Mouse (Mus musculus): Measurements from ENCODE around the gene Dtx3.
A peak's percentile ranks its signal among the peaks of the same experiment; 100 is the strongest.

The Dtx3 gene

DNA sequence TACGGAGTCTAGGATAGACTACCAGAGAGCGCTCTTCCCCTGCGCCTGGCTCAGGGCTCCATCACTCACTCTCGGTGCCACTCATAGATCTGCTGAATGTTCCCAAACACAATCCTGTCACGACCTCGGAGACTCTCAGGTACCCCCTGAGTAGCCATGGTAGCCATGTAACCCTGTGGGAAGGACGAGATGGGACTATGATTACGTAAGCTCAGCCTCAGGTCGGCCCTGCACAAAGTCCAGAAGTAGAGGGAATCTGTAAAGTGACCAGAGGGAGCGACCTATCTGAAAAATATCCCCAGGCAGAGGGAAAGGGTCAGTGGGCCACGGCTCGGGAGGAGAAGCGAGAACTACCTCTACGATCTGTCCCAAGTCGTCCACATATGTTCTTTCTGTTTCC is 10.0 kb downstream of the Dtx3 start:
- DNase-seq (ENCODE audit: low spot score), result no peak

DNA sequence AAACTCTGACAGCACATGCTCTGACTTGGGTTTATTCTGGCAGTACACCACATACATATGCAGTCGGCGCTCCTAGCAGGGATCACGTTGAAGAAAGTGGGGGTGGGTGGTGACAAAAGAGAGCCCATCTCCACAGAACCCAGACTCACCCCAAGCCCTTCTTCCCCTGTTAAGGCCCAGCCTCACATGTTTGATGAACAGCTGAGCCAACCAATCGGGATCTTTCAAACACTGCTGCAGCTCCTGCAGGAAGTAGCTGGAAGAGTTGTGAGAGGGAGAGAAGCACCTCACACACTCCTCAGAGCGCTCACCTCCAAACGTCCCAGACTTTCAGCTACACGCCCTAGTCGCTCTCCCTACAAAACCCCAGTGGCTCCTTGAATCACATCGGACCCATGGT is 10.4 kb downstream of the Dtx3 start:
- DNase-seq (ENCODE audit: low spot score), result no peak

DNA sequence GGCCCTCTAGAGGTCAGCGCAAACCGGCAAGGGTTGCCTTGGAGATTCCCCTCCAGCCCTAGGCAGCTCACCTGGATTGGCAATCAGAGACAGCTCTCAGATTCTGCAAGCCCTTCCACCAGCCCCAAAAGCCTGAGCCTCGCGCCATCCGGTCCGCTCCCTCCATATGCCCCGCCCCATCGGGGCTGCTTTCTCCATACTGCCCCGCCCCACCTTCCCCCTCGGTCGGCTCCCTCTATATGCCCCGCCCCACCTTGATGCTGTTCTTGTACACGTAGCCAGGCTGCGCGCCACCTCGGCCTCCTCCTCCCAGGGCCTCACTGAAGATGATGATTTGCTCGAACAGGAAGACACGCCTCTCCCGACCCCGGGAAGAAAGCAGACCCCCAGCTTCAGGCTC is 11.8 kb downstream of the Dtx3 start:
- DNase-seq (ENCODE audit: low spot score), result no peak

DNA sequence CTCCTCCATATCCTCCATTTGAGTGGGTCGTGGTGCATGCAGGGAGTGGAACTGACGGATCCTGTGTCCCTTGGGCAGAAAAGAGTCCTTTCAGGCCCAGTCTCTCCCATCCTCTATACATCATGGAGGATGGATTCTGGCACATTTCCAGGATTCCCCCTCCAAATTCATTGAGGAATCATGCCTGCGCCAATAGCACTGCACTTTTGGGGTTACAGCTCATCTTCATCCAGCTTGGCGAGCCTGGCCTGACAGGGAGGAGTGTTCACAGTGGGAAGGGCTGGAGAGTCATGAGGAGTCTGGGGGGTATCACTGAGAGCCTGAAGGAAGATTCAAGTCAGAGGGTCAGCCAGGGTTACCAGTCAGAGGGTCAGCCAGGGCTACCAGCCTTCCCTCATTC is 12.9 kb downstream of the Dtx3 start:
- no peak for DNase-seq (ENCODE audit: low spot score)

DNA sequence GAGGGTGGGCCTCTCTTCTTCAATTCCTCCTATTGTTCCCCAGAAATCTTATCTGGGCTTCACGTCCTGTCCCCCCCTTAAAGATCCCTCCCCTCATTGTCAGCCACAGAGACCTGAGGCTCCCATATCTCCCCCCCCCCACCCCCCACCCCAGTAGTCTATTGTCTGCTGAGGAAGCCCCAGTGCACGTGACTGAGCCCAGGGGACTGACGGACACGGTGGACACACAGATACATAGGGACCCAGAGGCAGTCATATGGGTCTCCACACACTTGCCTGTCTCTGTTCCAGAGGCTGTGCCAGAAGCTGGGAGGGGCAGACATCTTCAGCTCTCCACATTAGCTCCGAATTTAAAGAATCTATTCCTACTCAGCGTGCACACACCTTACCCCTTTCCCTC is 14.0 kb downstream of the Dtx3 start:
- no peak for DNase-seq (ENCODE audit: low spot score)

DNA sequence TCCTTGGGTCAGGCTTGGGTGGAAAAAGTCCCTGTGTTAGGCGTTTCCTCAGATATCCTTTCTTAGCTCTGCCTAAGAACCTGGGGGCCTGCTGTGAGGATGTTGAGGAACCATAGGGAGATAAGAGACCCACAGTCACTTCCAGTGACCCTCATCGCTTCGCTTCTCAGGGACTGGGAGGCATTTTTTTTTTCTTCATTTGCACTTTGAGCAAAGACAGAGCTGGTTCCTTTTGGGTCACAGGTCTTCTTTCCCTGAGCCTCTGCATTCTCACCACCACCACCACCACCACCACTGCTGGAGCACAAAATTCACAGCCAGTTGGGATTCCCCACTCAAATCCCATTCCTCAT is 14.9 kb downstream of the Dtx3 start:
- no peak for DNase-seq (ENCODE audit: low spot score)

DNA sequence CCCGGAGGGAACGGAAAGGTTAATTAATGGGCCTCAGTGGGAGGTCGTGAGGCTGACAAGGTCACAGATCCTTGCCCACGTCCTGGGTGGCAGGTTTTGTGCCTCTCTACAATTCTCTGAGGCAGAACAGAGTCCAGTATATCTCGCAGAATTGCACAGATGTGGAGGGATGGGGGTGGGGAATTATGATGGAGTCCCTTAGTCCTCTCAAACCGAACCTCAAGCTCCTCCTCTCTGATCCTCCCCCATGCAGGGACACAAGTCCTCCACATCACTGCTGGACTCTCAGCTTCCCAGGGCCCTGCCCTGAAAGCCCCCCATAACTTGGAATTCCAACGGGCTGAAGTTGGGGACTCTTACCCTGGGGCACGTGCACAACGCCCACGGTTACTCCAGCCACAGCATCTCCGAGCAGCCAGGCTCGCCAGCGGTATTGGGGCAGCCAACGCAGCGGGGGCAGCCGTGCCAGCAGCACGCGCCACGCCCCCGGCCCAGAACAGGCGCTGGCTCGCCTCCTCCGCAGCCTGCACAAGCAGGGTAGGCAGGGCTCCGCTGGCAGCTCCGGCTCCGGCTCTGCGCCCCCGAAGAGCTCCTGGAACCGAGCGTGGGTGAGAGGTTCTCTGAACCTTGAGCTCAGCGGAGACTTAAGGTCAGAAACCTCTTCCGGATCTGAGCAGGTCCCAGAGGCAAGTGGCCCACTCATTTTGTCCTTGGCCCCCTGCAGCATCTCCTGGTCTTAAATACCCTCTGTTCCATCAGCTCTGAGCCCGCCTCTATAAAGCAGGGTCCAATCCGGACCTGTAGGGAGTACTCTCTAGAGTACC is 15.4 kb downstream of the Dtx3 start, which contains the start of gene Slc26a10:
Slc26a10 (minus strand) TSS at position 775 of the 824 bp plus-strand sequence.
- DNase-seq (ENCODE audit: low spot score), result no peak

DNA sequence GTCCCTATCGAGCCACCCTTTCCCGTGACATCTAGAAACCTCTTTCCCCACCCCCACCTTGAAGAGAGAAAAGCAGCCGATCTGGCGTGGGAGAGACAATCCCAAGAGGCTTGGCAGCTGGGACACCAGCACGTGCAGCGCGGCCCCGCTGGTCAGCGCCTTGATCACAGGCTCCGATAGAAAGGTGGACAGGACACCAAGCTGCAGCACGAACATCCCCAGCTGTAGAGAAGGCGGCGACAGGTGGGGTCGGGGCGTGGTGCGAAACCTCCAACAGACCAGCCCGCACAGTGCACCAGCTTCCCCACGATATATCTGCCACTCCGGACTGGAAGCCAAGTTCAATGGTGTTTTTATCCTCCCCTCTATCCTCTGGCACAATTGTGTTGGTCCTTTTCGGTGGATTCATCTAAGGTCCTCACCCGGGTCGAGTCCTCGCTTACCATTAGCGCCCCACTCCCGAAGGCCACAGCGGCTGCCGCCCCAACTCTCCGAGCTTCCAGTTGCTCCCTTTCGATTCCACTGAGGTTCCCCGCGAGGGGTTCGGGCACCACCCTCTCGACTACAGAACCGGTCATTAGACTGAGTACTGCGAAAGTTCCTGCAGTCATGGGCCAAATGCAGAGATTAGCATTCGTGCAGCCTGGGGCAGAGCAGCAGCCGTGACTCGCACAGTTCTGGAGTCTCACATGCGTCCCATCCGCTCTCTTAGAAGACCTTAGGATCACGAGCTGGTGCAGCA is 17.1 kb downstream of the Dtx3 start:
- DNase-seq (ENCODE audit: low spot score), result no peak

DNA sequence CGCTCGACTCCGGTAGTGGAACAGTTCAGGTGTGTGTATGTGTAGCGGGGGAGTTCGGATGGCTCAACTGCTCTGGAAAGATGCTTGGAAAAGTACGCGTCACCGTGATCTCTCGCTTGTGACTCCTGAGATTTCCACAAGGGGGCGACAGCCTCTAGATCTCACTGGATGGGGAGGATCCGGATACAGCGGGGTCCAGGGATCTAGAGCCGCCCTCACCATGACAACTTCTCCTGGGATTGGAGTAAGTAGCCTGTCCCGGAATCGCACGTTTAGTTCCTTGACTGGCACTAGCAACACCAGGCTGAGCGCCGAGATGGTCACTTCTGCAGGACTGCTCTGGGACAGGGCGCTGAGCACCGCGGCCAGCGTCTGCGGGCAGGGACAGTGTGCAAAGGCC is 17.8 kb downstream of the Dtx3 start:
- peak; percentile 66 for DNase-seq (ENCODE audit: low spot score)

DNA sequence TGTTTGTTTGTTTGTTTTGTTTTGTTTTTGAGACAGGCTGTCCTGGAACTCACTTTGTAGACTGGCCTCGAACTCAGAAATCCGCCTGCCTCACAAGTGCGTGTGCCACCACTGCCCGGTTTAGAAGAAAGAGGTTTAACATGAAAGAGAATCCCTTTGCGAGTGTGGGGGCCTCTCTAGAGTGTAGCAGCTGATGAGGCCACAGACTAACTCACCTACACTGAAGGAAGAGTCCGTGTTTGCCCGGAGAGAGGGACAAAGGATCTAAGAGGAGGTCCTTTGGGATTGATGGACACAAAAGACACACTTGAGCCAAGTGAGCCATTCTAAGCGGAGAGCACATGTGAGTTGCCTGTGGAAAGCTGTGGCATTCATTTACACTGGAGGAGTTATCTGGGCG is 18.3 kb downstream of the Dtx3 start:
- no peak for DNase-seq (ENCODE audit: low spot score)

DNA sequence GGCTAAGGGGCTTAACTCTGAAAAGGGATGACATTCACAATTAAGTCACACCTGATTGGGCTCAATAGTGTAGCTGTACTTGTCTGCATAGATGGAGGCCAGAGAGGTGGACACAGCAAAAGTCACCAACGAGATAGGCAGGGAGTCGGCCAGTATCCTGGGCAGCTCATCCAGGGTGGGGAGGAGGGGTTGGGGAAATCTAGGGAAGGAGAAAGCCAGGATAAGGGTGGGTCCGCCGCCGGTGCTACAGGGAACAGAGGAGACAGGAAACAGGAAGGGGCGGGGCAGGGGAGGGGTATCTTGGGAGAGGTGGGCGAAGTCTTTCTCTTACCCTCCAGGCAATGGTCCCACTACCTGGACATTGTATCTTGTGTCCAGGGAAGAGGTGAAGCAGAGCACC is 18.8 kb downstream of the Dtx3 start:
- no peak for DNase-seq (ENCODE audit: low spot score)

DNA sequence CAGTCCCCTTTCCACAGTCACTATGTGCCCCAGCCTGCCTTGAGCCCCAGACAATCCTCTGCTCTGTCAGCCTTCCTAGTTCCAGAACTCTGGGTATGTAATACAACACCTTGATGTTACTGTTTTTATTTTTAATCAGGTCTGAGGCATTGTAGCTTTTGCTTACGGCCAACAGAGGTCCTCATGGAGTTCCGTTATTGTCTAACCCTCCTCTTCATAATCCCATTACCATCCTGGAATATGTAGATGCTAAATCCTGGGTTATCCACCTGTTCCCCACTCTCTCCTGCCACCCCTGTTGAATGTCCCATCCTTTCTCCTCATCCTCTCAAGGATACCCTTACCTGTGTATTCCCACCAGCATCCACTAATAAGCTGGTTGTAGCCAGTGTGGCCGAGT is 19.3 kb downstream of the Dtx3 start:
- no peak for DNase-seq (ENCODE audit: low spot score)

DNA sequence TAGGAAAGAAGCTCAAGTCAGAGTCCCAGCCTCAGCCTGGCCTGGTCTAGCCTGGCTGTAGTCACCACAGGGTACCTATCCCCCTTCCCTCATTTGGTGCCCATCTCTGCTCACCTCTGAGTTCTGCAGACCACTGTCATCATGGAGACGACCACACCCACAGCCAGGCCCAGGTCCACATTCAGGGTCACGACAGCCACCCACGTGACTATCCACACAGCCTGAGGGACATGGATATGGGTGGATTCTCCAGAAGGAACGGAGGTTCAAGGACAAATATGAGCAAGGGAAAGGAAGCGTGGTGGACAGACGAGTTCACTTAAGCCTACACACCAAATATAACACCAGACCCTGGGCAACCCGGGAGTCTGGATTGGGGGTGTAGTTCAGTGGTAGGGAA is 21.4 kb downstream of the Dtx3 start:
- no peak for DNase-seq (ENCODE audit: low spot score)

DNA sequence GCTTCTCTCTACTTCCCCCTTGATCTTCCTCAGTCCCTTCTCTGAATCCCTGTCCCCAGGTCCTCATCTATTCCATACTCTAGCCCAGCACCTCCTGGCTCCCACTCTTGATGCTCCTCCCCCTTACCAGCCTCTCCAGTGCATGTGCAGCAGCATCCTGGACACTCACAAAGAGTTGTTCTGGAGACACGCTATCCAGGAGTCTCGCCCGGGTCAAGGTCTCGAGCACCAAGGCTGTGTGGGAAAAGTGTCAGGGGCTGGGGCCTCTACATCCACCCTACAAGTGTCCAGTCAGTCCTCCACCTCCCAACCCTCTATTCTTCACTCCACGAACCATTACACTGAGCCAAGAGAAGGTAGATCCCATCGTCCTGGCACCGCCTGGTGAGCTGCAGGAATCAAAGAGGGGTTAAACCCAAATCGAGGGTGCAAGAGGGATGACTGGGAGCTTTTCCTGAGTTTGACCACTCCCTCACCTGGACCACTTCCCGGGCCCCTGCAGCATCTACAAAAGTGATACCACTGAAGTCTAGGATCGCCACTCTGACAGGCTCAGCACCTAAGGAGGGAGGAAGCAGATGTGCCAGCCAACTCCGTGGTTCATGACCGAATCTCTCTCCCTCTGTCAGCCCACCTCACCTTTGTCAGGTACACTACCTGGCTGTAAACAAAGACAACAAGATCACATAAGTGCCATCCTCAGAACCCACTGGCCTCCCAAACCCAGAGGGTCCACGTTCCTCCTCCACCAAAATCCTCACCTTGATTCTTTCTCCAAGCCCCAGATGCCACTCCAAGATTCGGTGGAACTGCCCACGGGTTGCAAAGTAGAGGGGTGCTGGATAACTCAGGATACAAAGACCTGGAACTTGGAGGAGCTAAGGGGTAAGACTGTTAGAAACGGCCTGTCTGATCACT is 22.1 kb downstream of the Dtx3 start:
- no peak for DNase-seq (ENCODE audit: low spot score)

DNA sequence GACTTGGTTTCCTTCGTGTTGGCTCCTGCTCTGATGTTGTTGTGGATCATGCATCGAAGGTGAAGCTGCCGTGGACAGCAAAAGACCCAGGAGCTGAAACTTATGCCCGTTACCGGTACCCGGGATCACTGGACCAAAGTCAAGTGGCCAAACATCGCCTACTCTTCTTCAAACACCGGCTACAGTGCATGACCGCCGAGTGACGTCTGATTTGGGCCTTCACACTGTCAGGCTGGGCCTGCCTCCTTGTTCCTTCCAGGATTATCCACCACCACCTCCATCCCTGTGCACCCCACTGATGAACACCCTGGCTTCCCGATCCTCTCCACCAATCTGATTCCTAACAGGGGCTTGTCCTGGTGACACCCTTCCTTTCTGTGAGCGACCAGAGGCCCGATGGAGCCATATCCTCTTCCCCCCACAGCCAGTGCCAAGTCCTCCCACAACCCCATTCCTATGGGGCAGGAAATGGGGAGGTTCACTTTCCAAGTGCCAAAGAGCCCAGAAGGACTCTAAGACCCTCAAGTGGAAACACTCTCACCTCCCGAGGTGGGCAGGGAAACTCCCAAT is 23.8 kb downstream of the Dtx3 start:
- no peak for DNase-seq (ENCODE audit: low spot score)

DNA sequence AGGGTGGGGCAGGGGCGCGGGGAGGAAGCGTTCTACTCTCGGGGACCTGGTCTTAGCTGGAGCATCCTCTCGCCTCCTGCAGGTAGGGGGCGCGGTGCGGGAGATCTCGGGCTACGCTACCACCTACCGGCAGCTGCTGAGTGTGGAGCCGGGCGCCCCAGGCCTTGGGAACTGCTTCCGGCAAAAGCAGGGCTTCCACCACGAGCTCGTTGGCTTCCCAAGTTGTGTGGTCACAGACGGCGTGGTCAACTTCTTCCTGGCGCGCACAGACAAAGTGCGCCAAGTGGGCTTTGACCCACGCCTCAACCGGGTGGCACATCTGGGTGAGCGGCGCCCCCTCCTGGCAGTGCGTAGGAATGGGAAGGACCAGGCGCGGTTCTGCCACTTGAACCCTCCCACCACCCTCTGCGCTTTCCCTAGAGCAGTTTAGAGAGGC is 24.7 kb downstream of the Dtx3 start:
- DNase-seq (ENCODE audit: low spot score), result peak; percentile 78

DNA sequence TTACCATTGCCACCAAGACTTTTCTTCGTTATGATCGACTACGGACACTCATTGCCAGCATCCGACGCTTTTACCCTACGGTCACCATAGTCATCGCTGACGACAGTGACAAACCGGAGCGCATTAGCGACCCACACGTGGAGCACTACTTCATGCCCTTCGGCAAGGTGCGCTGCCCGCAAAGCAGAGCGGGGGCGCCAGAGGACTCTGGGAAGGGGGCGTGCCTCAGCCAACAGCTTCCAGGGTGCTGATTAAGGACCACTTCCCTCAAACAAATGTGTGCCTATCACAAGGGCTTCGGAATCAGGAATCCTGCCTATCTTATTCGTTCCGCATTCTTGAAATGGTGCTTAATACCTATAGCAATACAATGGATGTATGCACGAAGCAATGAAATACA is 25.5 kb downstream of the Dtx3 start:
- no peak for DNase-seq (ENCODE audit: low spot score)

DNA sequence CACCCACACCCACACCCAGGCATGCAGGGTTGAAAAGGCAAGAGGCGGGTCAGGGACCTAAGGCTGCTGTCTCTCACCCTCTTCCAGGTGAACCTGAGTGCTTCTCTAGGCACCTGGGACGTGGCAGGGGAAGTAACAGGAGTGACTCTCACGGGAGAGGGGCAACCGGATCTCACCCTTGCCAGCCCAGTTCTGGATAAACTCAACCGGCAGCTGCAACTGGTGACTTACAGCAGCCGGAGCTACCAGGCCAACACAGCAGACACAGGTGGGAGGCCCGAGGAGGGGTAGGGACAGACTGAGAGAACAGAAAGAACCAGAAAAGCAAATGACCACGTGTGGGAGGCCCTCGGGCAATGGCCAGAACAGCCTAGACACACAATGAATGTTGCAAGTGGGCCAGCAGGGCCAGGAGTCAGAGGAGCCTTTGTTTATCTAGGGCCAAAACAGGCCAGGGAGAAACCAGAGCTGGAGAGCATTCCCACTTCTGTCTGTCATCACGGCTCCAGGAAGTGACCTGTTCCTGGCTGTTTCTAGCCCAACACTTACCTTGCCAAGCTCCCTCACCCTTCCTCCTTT is 27.8 kb downstream of the Dtx3 start:
- DNase-seq (ENCODE audit: low spot score), result no peak

DNA sequence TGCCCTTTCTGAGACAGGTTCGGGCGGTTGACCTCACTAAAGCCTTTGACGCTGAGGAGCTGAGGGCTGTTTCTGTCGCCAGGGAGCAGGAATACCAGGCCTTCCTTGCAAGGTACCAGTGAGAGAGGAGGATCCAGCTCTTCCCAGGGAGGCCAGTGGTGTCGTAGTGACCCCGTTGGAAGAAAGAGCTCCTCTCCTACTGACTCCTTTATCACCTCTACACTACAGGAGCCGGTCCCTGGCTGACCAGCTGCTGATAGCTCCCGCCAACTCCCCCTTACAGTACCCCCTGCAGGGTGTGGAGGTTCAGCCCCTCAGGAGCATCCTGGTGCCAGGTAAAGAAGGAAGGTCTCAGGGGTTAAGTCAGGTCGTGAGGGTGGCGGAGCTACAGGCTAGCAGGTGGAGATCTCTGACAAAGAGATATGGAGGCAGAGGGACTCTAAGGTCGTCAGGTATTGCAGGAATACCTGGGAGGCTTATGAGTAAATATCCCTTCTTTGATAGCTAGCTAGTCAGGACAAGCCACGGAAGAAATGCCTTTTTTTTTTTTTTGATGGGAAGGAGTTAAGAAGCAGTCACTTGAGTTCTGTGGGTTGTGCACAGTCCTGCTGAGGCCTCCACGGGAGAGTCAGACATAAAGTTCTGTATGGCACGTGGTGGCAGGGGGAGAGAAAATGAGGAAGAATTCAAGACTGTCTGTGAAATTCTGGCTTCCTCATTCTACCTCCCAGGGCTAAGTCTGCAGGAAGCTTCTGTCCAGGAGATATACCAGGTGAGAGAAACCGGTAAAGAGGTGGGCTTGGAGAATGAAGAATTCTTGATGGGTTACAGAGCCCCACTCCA is 28.5 kb downstream of the Dtx3 start:
- no peak for DNase-seq (ENCODE audit: low spot score)

DNA sequence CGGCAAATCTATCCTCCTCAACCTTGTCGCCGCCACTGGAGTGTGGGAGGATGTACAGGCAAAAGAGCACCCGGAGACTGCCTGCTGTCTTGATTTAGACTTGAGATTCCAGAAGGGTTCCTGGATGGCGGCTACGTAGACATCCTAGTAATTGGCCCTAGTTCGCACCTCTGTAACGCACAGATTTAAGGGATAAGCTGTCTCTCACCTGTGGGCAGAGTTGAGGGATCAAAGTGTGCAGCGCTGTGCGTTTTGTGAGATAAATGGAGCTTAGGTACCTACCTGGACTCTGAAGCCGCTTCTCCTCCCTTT is 29.2 kb downstream of the Dtx3 start:
- no peak for DNase-seq (ENCODE audit: low spot score)
